Mouse (Mus musculus) v-Abl transformed pro-B cells (cell line): ENCODE data around the gene Six5.

Experiments
- in situ Hi-C, 2 experiments: fragments of 400-800 bp; cut with MboI; formaldehyde crosslinking; loops; one replicate each; pipeline ENCODE4 v1.15.1; 2025; ENCODE audit not compliant: unreplicated experiment in 2 of 2

Six5 gene

DNA sequence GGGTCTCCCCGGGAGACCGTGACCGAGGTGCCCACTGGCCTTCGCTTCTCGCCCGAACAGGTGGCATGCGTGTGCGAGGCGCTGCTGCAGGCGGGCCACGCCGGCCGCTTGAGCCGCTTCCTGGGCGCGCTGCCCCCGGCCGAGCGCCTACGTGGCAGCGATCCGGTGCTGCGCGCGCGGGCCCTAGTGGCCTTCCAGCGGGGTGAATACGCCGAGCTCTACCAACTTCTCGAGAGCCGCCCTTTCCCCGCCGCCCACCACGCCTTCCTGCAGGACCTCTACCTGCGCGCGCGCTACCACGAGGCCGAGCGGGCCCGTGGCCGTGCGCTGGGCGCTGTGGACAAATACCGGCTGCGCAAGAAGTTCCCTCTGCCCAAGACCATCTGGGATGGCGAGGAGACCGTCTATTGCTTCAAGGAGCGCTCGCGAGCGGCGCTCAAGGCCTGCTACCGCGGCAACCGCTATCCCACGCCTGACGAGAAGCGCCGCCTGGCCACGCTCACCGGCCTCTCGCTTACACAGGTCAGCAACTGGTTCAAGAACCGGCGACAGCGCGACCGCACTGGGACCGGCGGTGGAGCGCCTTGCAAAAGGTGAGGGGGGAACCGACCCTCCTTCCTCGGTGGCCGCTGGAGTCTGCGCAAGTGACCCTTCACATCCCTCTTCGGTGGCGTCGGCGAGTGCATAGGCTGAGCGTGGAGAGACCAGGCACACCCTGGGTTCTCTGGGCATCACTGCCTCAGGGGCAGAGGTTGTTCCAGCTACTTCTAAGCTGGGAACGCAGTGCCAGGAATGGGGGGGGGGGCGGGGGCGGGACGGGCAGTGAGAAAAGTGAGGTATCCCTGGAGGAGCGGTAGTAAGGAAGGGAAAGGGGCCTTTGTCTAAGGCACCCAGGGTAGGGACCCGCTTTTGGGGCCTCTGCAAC is 694 bp downstream of the Six5 start:
- in situ Hi-C loops: loop anchor here (5.0 kb wide), 2 partner anchors 88 to 198 kb away; no protein-coding TSS in a partner anchor

DNA sequence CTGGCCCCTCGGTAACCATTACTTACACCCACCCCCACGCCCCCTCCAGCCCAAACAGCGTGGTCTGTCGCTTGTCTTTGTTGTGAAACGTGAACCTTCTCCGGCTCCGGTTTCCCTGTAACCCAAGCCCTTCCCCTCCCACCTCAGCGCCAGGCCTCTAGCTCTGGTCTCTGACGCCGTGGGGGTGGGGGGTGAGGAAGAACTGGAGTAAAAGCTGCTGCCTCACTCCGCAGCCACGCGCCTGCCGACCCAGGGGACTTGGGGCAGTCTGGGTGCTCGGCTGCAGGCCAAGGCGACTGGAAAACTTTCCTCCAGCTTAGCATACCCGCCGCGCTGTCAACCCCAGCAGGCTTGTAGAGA is 1.3 kb downstream of the Six5 start:
- in situ Hi-C loops: no loop called here

DNA sequence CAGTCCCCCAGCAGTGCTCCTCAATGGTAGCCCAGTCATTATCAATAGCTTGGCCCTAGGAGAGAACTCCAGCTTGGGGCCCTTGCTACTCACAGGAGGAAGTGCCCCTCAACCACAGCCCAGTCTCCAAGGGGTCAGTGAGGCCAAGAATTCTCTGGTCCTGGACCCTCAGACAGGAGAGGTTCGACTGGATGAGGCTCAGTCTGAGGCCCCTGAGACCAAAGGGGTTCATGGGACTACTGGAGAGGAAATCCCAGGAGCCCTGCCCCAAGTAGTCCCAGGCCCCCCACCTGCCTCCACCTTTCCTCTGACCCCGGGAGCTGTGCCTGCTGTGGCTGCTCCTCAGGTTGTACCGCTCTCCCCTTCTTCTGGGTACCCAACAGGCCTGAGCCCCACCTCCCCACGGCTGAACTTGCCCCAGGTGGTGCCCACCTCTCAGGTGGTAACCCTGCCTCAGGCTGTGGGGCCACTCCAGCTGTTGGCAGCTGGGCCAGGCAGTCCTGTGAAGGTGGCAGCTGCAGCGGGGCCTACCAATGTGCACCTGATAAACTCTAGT is 2.1 kb downstream of the Six5 start:
- in situ Hi-C loops: no loop called here

DNA sequence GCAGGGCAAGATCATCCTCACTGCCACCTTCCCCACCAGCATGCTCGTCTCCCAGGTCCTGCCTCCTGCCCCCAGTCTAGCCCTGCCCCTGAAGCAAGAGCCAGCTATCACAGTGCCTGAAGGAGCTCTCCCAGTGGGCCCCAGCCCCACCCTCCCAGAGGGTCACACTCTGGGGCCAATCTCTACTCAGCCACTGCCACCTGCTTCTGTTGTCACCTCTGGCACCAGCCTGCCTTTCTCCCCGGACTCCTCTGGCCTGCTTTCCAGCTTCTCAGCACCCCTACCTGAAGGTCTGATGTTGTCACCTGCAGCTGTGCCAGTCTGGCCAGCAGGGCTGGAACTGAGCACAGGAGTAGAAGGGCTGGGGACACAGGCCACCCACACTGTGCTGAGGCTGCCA is 2.8 kb downstream of the Six5 start:
- in situ Hi-C loops: no loop called here

DNA sequence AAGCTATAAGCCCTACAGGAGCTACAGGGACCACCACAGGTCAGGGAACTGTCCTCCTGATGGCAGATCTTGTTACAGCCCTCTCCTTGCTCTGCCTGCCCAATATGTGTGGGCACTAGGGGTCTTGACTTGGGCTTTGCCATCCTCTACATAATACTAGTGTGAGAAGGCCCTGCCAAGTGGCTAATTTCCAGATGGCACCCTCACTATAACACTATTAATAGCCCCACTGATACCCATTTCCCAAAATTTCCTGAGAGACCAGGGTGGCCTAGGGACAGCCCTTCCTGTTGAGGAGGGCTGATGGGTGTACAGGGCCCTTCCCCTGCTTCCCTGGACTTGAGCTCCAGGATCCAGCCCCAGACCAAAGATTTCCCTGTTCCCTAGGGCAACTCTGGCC is 3.5 kb downstream of the Six5 start:
- in situ Hi-C loops: no loop called here

DNA sequence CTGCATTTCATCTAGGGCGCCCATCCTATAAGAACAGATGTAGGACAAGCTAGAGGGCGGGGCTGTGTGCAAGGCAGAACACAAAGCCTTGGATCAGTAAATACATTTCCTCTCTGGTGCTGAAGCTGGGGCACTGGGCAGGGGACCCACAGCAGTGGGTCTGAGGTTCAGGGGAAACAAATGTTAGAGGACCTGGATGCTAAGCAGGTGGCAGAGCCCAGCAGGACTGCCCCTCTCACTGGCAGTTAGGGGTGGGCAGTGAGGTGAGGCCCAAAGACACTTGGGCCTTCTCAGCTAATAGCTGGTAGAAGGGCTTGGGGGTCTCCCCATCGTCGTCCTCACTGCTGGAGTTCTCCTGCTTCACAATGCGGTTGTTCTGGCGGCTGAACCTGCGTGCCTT is 4.4 kb downstream of the Six5 start:
- in situ Hi-C loops: no loop called here

DNA sequence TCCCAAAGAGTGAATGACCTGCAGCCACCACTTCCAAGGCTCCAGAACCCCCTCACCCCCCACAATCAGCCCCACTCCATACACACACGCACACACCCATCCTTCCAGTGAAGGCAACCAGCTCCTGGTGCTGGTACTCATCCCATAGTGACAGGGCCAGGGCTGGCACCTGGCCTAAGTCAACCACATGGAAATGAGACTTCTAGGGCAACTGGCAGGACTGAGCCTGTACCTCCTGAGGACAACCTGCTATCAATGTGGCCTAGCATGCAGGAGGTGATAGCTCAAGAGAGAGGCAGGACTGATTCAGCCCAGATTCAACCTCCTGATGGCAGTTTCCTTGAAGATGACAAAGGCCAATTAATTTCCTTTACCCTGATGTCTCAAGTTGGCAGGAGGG is 5.9 kb downstream of the Six5 start:
- in situ Hi-C loops: no loop called here

DNA sequence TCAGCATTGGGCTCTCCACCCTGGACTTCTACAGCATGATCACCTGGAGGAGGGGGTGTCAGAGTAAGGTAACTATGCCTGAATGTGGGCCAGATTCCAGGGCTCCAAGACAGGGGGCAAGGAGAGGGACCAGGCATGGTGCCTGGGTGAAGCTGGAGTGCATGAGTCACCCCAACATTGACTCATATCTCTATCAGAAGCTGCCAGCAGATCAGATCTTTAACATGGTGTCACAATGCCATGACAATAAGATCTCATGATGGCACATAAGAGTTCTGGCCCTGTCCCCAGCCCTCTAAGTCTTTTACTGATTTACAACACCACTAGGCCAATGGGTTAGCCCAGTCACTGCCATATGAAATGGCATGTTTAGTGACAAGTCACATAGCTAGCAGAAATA is 9.3 kb downstream of the Six5 start:
- in situ Hi-C loops: no loop called here

DNA sequence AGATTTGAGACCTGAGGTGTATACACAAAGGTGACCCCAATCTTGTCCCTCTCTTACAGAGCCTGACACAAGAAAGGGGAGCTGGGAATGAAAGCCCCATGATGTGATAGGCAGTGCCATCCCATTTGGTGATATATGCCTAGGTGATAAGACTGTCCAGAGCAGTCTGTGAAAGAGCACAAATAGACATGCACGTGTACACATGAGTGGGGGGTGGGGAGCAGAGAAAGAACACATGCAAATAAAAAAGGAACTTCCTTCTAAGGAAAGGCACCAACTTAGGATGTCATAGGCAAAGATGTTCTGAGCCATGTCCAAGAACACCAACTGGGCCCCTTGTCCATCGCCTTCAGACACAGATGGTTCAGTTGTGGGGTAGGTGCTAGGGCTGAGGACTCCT is 10.1 kb downstream of the Six5 start:
- in situ Hi-C loops: no loop called here

DNA sequence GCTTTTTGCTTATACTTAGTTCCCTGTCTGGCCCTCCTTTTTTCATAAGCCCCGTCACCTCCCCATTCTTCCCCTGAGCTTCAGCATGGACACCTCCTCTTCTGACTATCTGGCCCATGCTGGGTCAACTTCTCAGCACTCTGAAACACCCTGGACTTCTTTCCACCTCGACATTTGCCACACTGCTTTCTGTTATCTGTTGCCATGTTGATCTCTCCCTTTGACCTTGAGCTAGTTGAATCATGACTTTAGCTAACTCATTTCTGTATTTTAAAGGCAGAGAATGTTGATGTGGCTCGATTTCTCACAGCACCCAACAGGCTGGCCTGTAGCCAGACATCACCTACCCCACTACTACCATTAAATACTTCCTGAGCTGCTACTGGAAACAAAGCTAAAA is 13.0 kb downstream of the Six5 start:
- in situ Hi-C loops: no loop called here

DNA sequence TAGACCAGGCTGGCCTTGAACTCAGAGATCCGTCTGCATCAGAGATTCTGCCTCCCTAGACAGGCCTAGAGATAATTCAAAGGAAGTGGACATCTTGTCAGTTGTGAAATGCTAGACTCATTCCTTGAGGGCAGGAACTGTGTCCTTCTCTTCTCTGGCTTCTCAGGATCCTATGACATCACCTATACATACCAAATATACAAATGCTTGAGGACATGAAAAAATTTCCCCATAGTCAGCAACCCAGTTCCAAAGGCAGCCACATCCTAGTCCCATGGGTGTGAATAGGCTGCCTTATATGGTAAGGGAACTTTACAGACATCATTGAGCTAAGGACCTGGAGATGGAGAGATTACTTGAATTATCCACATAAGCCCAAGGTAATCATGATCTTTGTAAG is 15.2 kb downstream of the Six5 start:
- in situ Hi-C loops: no loop called here

DNA sequence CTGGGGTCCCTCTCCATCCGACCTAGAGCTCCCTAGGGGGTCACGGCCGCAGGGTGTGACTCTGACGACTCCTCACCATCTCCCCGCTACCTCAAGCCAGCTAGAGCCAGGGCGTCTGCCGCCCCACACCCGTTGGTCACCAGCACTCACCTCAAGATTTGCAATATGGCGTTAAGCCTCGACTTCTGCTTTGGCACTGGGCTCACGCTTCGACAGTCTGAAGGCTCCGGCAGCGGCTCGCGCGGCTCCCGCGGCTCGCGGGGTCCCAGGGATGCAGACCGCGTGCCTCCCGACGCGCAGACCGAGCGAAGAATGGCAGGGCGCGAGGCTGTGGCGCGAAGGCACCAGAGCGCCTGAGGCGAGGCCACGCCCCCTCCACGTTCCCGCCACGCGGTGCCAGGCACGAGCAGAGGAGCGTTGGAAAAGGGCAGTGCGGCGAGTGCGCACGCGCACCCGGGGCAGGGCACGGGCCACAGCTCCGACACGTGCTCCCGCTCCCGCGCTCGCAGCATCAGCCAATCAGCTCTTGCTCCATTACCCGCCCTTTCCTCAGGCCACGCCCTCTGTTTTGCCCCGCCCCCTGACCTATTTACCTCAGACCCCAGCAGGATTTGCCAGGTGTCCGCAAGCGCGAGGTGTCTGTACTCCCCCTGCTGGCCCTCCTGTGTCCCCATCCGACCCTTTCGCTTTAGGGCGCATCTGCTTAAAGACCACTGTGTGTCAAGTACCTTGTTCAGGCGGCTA is 23.8 kb downstream of the Six5 start, which contains the start of gene Gm4969:
TSS of gene Gm4969 (minus strand) at position 341 of the 744 bp plus-strand sequence.
- in situ Hi-C loops: no loop called here

DNA sequence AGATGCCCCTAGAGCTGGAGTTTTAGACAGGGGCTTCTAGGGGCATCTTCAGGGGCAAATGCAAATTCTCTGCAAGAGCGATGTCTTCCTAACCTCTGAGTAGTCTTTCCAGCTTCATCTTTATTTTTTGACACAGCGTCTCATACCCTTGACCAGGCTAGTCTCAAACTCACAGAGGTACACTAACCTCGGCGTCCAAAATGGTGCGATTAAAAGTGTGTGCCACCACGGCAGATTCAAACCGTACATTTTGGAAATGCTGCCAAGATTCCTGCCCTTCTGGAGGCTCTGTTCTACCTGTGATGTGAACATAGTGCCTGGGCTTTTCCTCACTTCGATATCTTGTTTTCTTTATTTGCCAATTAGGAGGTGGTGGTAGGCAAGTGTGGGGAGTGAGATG is 24.7 kb downstream of the Six5 start:
- in situ Hi-C loops: no loop called here

DNA sequence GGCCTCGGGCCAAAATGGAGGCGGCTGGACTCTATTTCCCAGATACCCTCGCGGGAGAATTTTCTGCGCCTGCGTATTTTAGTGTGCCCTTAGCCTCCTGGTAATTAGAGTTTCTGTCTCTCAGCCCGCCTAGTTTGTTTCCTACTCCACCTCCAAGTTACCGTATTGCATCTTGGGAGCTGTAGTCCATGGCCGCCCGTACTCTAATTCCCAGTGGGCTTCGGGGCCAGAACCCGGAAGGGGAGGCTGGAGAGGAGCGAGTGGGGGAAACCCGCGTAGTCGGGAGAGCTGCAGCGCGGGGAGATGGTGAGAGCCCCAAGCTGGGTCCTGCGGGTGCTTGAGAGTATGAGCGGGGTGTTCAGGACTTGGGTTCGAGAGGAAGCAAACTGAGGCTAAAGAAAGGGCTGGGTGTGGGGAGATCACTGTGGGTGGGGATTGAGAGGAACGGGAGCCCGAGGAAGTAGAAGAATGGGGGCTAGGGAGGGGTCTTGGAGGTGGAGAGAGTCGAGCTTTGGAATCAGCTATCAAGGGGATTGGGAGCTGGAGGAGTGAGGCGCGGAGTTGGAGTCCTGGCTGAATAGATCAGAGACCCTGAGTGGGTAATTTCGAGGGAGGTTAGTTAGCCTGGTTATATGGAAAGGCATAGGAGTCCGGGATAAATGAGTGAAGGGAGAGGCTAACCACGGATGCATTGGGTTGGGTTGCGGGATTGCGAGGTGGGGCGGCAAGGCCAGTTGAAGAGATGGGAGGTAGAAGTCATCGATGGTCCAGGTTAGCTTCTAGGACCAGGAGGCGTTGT is 25.4 kb downstream of the Six5 start, which contains the start of gene Fbxo46:
TSS of gene Fbxo46 (plus strand) at position 229 of the 799 bp plus-strand sequence.
- in situ Hi-C loops: no loop called here

DNA sequence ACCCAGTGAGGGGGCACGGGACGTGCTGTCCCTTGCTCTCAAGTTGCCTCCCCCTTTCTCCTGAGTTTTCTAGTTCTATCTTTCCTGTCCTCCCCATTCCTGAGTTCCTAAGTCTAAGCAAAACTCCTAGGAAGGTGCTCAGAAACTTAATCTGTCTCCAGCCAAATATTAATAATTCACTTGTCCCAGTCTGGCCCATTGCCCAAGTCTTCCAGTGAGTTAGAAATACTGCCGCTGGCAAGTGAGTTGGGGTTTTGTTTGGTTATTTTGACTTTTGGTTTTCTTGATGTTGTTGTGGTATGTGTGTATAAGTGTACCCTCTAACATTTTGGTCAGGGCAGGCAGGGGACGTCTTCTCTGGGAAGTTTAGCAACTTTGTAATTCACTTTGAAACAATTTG is 27.3 kb downstream of the Six5 start:
- in situ Hi-C loops: no loop called here

DNA sequence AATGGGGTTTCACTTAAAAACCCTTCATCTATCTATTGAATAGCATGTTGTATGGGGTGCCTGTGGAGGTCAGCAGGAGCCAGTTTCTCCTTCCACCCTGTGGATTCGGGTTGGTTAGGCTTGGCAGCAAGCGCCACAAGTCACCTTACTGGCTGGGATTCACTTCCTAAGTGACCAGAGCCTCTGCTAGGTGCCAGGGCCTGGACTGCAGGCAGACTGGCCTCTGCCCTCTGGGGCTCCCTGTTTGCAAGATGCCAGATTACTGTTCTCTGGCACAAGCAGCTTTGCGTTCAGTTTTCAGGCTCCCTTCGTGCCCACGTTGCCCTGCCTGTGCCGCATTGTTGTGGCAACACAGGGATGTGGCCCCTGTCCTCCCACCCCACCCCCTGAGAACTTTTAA is 30.3 kb downstream of the Six5 start:
- in situ Hi-C loops: no loop called here

DNA sequence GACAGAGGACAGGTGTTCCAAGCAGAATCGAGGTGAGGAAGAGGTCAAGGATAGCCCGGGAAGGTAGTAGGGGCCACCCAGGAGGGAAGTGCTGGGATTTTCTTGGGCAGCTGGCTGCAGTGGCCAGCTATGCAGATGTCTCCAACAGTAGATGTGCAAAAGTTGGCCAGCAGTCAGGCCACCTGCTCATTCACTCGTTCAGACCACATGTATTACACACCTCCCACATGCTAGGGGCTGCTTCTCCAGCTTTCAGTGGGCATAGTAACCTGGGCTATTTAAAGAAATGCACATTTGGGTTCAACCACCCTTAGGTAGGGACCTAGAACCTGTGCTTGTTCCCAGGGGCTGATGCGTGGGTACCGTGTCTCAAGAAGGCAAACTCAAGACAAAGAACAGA is 33.4 kb downstream of the Six5 start:
- in situ Hi-C loops: no loop called here

DNA sequence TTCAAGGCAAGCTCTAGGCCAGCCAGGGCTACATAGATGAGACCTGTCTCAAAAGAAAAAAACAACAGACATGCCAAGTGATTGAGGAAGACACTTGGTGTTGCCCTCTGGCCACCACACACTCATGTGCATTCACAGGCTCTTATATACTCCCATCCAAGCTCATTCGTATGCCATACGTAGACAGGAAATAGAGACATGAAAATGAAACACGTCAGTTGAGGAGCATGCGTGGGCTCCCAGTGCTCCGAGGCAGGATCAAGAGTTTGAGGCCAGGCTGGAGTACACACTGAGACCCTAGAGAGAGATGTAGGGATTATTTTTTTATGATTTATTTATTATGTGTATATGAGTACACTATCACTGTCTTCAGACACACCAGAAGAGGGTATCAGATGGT is 35.0 kb downstream of the Six5 start:
- in situ Hi-C loops: no loop called here

DNA sequence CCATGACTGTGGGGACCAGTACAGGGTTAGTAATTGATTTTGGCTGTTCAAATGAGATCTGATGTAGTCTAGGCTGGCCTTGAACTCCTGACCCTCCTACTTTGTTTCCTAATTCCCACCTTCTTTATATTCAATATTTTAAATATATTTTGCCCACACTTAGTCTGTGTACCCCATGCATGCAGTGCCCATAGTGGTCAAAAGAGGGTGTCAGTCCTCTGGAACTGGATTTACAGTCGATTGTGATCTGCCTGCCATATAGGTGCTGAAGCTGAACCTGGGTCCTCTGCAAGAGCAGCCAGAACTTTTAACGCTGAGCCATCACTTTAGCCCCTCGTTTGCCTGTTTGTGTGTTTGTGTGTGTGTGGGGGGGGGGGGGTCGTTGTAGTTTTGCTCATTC is 36.3 kb downstream of the Six5 start:
- in situ Hi-C loops: no loop called here

DNA sequence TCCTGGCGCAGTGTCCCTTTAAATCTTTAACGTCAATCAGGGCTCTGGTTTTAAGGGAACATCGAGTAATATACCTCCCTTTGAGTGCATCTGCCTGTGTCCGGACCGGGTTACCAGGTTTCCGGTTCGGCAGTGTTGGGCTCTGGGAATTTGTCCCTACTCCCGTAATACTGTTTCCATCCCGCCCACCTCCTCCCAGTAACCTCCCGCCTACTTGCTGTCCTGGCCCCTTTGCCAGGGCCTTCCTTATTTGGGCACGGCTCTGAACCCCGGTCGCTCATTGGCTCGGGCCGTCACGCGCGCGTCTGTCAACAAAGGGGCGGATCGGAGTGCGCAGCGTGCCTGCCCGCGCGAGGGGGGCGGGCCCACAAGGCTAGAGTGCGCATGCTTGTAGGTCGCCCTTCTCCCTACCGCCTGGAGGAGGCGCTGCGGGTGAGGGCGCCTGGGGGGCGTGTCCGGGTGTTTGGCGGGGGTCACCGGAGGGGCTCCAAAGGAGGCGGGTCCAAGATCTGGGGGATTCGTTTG is 37.0 kb downstream of the Six5 start:
- in situ Hi-C loops: no loop called here
